Mouse (Mus musculus): Measurements from ENCODE around the gene Cacnb3.

DNA sequence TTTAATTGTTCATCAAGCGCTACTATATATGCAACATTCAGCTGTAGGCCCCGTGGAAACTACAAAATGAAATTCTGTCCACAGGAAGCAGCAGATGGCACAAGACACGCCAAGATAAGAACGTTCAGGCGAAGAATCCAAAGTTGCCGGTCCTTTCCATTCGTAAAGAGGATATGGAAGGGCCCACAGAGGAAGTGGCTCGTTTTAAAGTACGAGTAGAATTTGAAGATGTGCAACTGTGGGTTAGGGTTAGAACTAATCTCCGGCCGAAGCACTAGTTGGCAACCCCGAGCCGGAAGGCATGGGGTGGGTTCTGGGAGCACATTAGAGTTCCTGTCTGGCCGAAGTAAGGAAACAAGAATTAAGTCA, 31.5 kb downstream of the Cacnb3 start:
- TF ChIP-seq CTCF (IDR thresholded peaks at IDR 0.05; ENCODE audit: control insufficient read depth, insufficient read depth, insufficient read length) (no peak), MAX (IDR thresholded peaks at IDR 0.05) (no peak), CEBPB (IDR thresholded peaks at IDR 0.05; ENCODE audit: low read depth) (no peak), MYOD1 (IDR thresholded peaks at IDR 0.05; ENCODE audit: control insufficient read depth, insufficient read length, low read depth) (no peak)
